Mouse (Mus musculus): Measurements from ENCODE around the gene Gm14443. TPM values are rescaled to one million over a fixed set of nuclear protein-coding genes. Genes with fewer than 3 reads are reported as not detected.
"Not testable (repeated sequence)": the region's sequence is repeated elsewhere in the genome, so short reads cannot be mapped to it uniquely, and the experiment has no call there.

The Gm14443 gene
- under 1 TPM; 0.47 to 0.74 TPM for total RNA-seq (2021)
- long read RNA-seq, experiment 1 = 0 reads
- long read RNA-seq, experiment 2 = 0 reads

- intact Hi-C loops (cut with DNase I); DNase-seq: not testable (repeated sequence)
Observed at GRCm38 (mm10) chr2:175175401-175176180, at the start of gene Gm14443. Gm14443 (minus strand) TSS chr2:175175871.

- intact Hi-C loops (cut with DNase I) = not testable (repeated sequence)
Observed at GRCm38 (mm10) chr2:175206732-175207131, 31.1 kb upstream of the Gm14443 start, which contains the start of gene Gm14391. Gm14391 (minus strand) TSS chr2:175206917.

GRCm38 (mm10) chr2:175179008-175179407 lies 3.3 kb upstream of the Gm14443 start:
- DNase-seq; intact Hi-C loops (cut with DNase I): not testable (repeated sequence)

More at GRCm38 (mm10) chr2:175206732-175207131, 31.1 kb upstream of the Gm14443 start, which contains the start of gene Gm14391:
- not testable (repeated sequence) for DNase-seq

GRCm38 (mm10) chr2:175176312-175176711 lies 641 bp upstream of the Gm14443 start:
- intact Hi-C loops (cut with DNase I) = no loop called here
- DNase-seq = no peak

GRCm38 (mm10) chr2:175174058-175174457 lies 1.6 kb downstream of the Gm14443 start:
- intact Hi-C loops (cut with DNase I); DNase-seq: not testable (repeated sequence)

- DNase-seq; intact Hi-C loops (cut with DNase I): not testable (repeated sequence)
Observed at GRCm38 (mm10) chr2:175172906-175173595, 2.6 kb downstream of the Gm14443 start.

- intact Hi-C loops (cut with DNase I) = no loop called here
- no peak for DNase-seq
Observed at GRCm38 (mm10) chr2:175172123-175172522, 3.5 kb downstream of the Gm14443 start.

GRCm38 (mm10) chr2:175166870-175167269 lies 8.8 kb downstream of the Gm14443 start:
- intact Hi-C loops (cut with DNase I); DNase-seq: not testable (repeated sequence)

- DNase-seq; intact Hi-C loops (cut with DNase I): not testable (repeated sequence)
Observed at GRCm38 (mm10) chr2:175165110-175165509, 10.6 kb downstream of the Gm14443 start.

- intact Hi-C loops (cut with DNase I); DNase-seq: not testable (repeated sequence)
Observed at GRCm38 (mm10) chr2:175161438-175161837, 14.2 kb downstream of the Gm14443 start.

- intact Hi-C loops (cut with DNase I) = no loop called here
- no peak for DNase-seq
Observed at GRCm38 (mm10) chr2:175158642-175159041, 17.0 kb downstream of the Gm14443 start.

- intact Hi-C loops (cut with DNase I) = no loop called here
- no peak for DNase-seq
Observed at GRCm38 (mm10) chr2:175156696-175157095, 19.0 kb downstream of the Gm14443 start.

- DNase-seq; intact Hi-C loops (cut with DNase I): not testable (repeated sequence)
Observed at GRCm38 (mm10) chr2:175141993-175142295, 33.7 kb downstream of the Gm14443 start, which contains the start of gene Gm14399. Gm14399 (minus strand) TSS chr2:175142012.

GRCm38 (mm10) chr2:175141118-175141992 lies 34.3 kb downstream of the Gm14443 start:
- peak in 1 of 2 experiments; percentile 29 for DNase-seq
- intact Hi-C loops (cut with DNase I) = not testable (repeated sequence)

GRCm38 (mm10) chr2:175140624-175141023 lies 35.0 kb downstream of the Gm14443 start:
- DNase-seq; intact Hi-C loops (cut with DNase I): not testable (repeated sequence)

Other genes starting within 250 kb of the Gm14443 start
- gene Gm14444, start 165.6 kb downstream of the Gm14443 start, total RNA-seq (2021) = under 1 TPM in 1 of 2 experiments, not detected in 1; 0.31 TPM
- gene Gm14393, start 108.1 kb downstream of the Gm14443 start, total RNA-seq (2021) = under 1 TPM in 1 of 2 experiments, not detected in 1; 0.94 TPM
- gene Gm14399, start 33.9 kb downstream of the Gm14443 start, total RNA-seq (2021) = 1 to 10 TPM; 5.4 to 7.7 TPM
- 10 to 100 TPM; 33.5 to 47.8 TPM for gene Gm14391, start 31.0 kb upstream of the Gm14443 start, total RNA-seq (2021)
- 1 to 10 TPM; 5.8 to 8.9 TPM for gene Gm14440, start 99.3 kb upstream of the Gm14443 start, total RNA-seq (2021)
- 10 to 100 TPM; 26.3 to 33.8 TPM for gene Gm4631, start 162.3 kb upstream of the Gm14443 start, total RNA-seq (2021)
- 1 to 10 TPM; 2.8 to 4.8 TPM for gene Zfp968, start 196.6 kb upstream of the Gm14443 start, total RNA-seq (2021)

Measured in gastrocnemius, postnatal 36 days (tissue).